Mouse (Mus musculus): ENCODE results near the gene Nos1ap. TPM values are rescaled to one million over a fixed set of nuclear protein-coding genes. Genes with fewer than 3 reads are reported as not detected.

The Nos1ap gene
- polyA plus RNA-seq, 1 experiment from 2014 or later: 7.7 TPM

- Histone ChIP-seq H3K4me3 (ENCODE audit: low read depth, low read length) (no peak overlapping the region), H3K4me1 (ENCODE audit: control insufficient read depth, insufficient read depth, low read length) (peaks cover 10% of the 10 kb centered on the region), H3K9ac (ENCODE audit: low read depth, low read length) (no peak overlapping the region), H3K36me3 (ENCODE audit: control insufficient read depth, insufficient read depth, low read length) (no peaks in the 10 kb centered on the region), H3K27me3 (replicated peaks; ENCODE audit: control insufficient read depth, insufficient read depth, low read length) (no peaks in the 10 kb centered on the region), H3K9me3 (ENCODE audit: control insufficient read depth, low read length) (no peaks in the 10 kb centered on the region), H3K27ac (replicated peaks; ENCODE audit: low read depth, low read length) (no peak overlapping the region), H3K4me2 (ENCODE audit: low read depth, low read length) (no peak overlapping the region)
- 81% methylated on average over 6 of the region's 6 CpGs for WGBS
- DNase-seq (ENCODE audit: low spot score): no peak
- no peak for ATAC-seq (ENCODE audit: low read depth)
Observed at GRCm38 (mm10) chr1:170473460-170473859, 116.2 kb downstream of the Nos1ap start.

DNA sequence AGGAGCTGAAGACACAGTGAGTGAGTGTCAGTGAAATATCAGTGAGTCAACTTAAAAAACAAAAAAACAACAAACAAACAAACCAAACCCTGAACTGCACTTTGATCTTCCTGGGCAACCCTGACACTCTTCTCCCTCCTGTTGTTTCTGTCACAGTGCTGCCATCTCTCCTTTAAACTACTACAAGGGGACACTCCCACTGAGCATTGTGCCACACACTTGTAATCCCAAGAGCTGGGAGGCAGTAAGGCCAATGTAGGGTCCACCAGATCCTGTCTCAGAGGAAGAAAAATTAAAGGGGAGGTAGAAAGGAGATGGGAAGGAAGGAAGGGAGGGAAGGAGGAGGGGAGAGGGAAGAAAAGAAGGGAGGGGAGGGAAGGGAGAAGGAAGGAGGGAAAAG, 116.8 kb downstream of the Nos1ap start:
- no peak overlapping the region for H3K4me3 ChIP-seq (ENCODE audit: low read depth, low read length)
- H3K4me2 ChIP-seq (ENCODE audit: low read depth, low read length): no peak overlapping the region
- ATAC-seq (ENCODE audit: low read depth): no peak
- H3K9me3 ChIP-seq (ENCODE audit: control insufficient read depth, low read length): no peaks in the 10 kb centered on the region
- DNase-seq (ENCODE audit: low spot score): no peak
- no peaks in the 10 kb centered on the region for H3K36me3 ChIP-seq (ENCODE audit: control insufficient read depth, insufficient read depth, low read length)
- no peak overlapping the region for H3K9ac ChIP-seq (ENCODE audit: low read depth, low read length)
- peaks cover 4% of the 10 kb centered on the region for H3K4me1 ChIP-seq (ENCODE audit: control insufficient read depth, insufficient read depth, low read length)
- H3K27me3 ChIP-seq (replicated peaks; ENCODE audit: control insufficient read depth, insufficient read depth, low read length): no peaks in the 10 kb centered on the region
- H3K27ac ChIP-seq (replicated peaks; ENCODE audit: low read depth, low read length): no peak overlapping the region

GRCm38 (mm10) chr1:170466099-170467009, 123.3 kb downstream of the Nos1ap start:
- DNase-seq (ENCODE audit: low spot score) (no peak), ATAC-seq (ENCODE audit: low read depth) (no peak)
- no peak overlapping the region for H3K4me3 ChIP-seq (ENCODE audit: low read depth, low read length)
- no peak overlapping the region for H3K4me2 ChIP-seq (ENCODE audit: low read depth, low read length)
- no peak overlapping the region for H3K27ac ChIP-seq (replicated peaks; ENCODE audit: low read depth, low read length)
- no peaks in the 10 kb centered on the region for H3K36me3 ChIP-seq (ENCODE audit: control insufficient read depth, insufficient read depth, low read length)
- WGBS: 73% methylated on average over 6 of the region's 6 CpGs
- H3K4me1 ChIP-seq (ENCODE audit: control insufficient read depth, insufficient read depth, low read length): no peaks in the 10 kb centered on the region
- H3K27me3 ChIP-seq (replicated peaks; ENCODE audit: control insufficient read depth, insufficient read depth, low read length): no peaks in the 10 kb centered on the region
- H3K9me3 ChIP-seq (ENCODE audit: control insufficient read depth, low read length): peaks cover 5% of the 10 kb centered on the region
- no peak overlapping the region for H3K9ac ChIP-seq (ENCODE audit: low read depth, low read length)

DNA sequence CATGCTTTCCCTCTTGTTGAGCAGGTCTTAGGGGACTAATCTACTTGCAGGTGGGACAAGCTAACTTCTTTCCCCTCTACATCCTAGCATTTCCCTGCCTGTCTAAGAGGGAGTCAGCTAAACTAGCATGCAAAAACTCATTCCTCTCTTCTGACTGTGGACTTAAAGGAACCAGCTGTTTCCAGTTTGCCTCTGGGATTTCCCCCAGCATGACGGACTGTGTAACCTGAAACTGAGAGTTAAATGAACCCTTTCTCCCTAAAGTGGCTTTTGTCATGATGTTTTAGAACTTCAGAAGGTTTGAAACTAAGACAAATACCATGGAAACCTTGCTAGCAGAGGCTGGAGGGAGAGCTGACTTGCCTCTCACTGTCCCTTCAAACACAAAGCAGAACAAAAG, 127.5 kb downstream of the Nos1ap start:
- H3K27me3 ChIP-seq (replicated peaks; ENCODE audit: control insufficient read depth, insufficient read depth, low read length): no peaks in the 10 kb centered on the region
- DNase-seq (ENCODE audit: low spot score) (no peak), ATAC-seq (ENCODE audit: low read depth) (no peak)
- H3K9me3 ChIP-seq (ENCODE audit: control insufficient read depth, low read length): peaks cover 5% of the 10 kb centered on the region
- H3K9ac ChIP-seq (ENCODE audit: low read depth, low read length): no peak overlapping the region
- no peaks in the 10 kb centered on the region for H3K36me3 ChIP-seq (ENCODE audit: control insufficient read depth, insufficient read depth, low read length)
- no peak overlapping the region for H3K27ac ChIP-seq (replicated peaks; ENCODE audit: low read depth, low read length)
- no peaks in the 10 kb centered on the region for H3K4me1 ChIP-seq (ENCODE audit: control insufficient read depth, insufficient read depth, low read length)
- no peak overlapping the region for H3K4me3 ChIP-seq (ENCODE audit: low read depth, low read length)
- H3K4me2 ChIP-seq (ENCODE audit: low read depth, low read length): no peak overlapping the region
- WGBS: 27% methylated on average over 1 of the region's 1 CpGs

DNA sequence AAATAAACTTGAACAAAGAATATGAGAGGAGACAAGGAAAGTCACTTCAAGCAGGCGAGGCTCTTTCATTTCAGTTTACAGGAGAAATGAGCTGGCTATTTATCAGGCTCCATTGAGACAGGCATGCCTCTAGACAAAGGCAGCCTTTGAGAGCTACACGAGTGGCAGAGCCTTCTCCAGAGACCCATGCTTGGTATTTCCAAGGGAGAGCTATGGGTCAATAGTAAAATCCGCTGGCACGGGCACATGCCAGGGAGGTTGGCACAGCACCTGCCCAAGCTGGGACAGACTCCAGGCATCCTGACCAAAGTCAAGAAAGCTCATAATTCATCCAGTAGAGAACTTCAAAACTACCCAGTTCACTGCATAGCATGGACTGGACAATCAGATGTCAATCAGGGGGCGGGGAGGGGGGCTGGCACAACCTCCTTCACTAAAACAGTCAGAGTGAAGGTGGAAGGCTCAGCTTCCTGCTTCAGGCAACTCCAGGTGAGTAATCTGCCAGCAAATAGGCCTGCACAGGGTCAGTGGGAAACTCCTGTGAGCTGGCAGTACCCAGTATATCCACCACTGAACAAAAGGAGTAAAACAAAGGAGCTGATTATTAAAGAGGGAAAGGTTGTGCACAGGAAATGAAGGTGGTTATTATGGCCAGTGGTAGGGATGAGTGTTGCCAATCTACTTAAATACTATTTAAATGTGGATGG, 129.6 kb downstream of the Nos1ap start:
- no peak overlapping the region for H3K4me3 ChIP-seq (ENCODE audit: low read depth, low read length)
- peaks cover 5% of the 10 kb centered on the region for H3K9me3 ChIP-seq (ENCODE audit: control insufficient read depth, low read length)
- 64% methylated on average over 5 of the region's 5 CpGs for WGBS
- no peak overlapping the region for H3K4me2 ChIP-seq (ENCODE audit: low read depth, low read length)
- H3K4me1 ChIP-seq (ENCODE audit: control insufficient read depth, insufficient read depth, low read length): no peaks in the 10 kb centered on the region
- ATAC-seq (ENCODE audit: low read depth) (no peak), DNase-seq (ENCODE audit: low spot score) (no peak)
- no peak overlapping the region for H3K9ac ChIP-seq (ENCODE audit: low read depth, low read length)
- H3K27ac ChIP-seq (replicated peaks; ENCODE audit: low read depth, low read length): no peak overlapping the region
- no peaks in the 10 kb centered on the region for H3K36me3 ChIP-seq (ENCODE audit: control insufficient read depth, insufficient read depth, low read length)
- no peaks in the 10 kb centered on the region for H3K27me3 ChIP-seq (replicated peaks; ENCODE audit: control insufficient read depth, insufficient read depth, low read length)

DNA sequence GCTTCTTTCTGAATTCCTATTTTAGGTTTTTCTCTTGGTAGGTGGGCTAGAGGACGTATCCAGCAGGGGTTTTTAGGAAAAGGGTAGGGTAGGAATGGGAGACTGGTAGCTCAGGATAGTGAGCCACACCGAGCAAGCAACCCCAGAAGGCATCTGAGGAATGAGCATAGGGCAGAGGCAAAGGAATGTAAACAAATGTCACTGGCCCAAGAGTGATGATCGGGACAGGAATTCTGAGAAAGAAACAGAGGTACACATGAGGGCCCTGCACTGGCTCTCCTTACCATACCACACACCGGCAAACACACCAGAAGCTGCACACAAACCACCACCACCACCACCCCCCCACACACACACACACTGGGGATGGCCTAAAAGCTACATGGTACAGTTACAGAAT, 132.0 kb downstream of the Nos1ap start:
- no peak overlapping the region for H3K27ac ChIP-seq (replicated peaks; ENCODE audit: low read depth, low read length)
- H3K4me2 ChIP-seq (ENCODE audit: low read depth, low read length): no peak overlapping the region
- no peak for ATAC-seq (ENCODE audit: low read depth)
- H3K4me3 ChIP-seq (ENCODE audit: low read depth, low read length): no peak overlapping the region
- WGBS: 37% methylated on average over 4 of the region's 4 CpGs
- no peaks in the 10 kb centered on the region for H3K36me3 ChIP-seq (ENCODE audit: control insufficient read depth, insufficient read depth, low read length)
- no peak overlapping the region for H3K9ac ChIP-seq (ENCODE audit: low read depth, low read length)
- peaks cover 5% of the 10 kb centered on the region for H3K9me3 ChIP-seq (ENCODE audit: control insufficient read depth, low read length)
- H3K27me3 ChIP-seq (replicated peaks; ENCODE audit: control insufficient read depth, insufficient read depth, low read length): no peaks in the 10 kb centered on the region
- no peaks in the 10 kb centered on the region for H3K4me1 ChIP-seq (ENCODE audit: control insufficient read depth, insufficient read depth, low read length)
- no peak for DNase-seq (ENCODE audit: low spot score)

- WGBS: 89% methylated on average over 14 of the region's 14 CpGs
- H3K27me3 ChIP-seq (replicated peaks; ENCODE audit: control insufficient read depth, insufficient read depth, low read length): no peaks in the 10 kb centered on the region
- no peak for DNase-seq (ENCODE audit: low spot score)
- no peak overlapping the region for H3K4me3 ChIP-seq (ENCODE audit: low read depth, low read length)
- no peaks in the 10 kb centered on the region for H3K36me3 ChIP-seq (ENCODE audit: control insufficient read depth, insufficient read depth, low read length)
- no peak overlapping the region for H3K4me2 ChIP-seq (ENCODE audit: low read depth, low read length)
- no peak overlapping the region for H3K27ac ChIP-seq (replicated peaks; ENCODE audit: low read depth, low read length)
- no peak overlapping the region for H3K9ac ChIP-seq (ENCODE audit: low read depth, low read length)
- no peaks in the 10 kb centered on the region for H3K9me3 ChIP-seq (ENCODE audit: control insufficient read depth, low read length)
- H3K4me1 ChIP-seq (ENCODE audit: control insufficient read depth, insufficient read depth, low read length): no peaks in the 10 kb centered on the region
- no peak for ATAC-seq (ENCODE audit: low read depth)
Observed at GRCm38 (mm10) chr1:170455910-170456700, 133.6 kb downstream of the Nos1ap start.

GRCm38 (mm10) chr1:170455387-170455786, 134.3 kb downstream of the Nos1ap start:
- Histone ChIP-seq H3K27ac (replicated peaks; ENCODE audit: low read depth, low read length) (no peak overlapping the region), H3K36me3 (ENCODE audit: control insufficient read depth, insufficient read depth, low read length) (no peaks in the 10 kb centered on the region), H3K9ac (ENCODE audit: low read depth, low read length) (no peak overlapping the region), H3K4me1 (ENCODE audit: control insufficient read depth, insufficient read depth, low read length) (no peaks in the 10 kb centered on the region), H3K9me3 (ENCODE audit: control insufficient read depth, low read length) (no peaks in the 10 kb centered on the region), H3K4me3 (ENCODE audit: low read depth, low read length) (no peak overlapping the region), H3K27me3 (replicated peaks; ENCODE audit: control insufficient read depth, insufficient read depth, low read length) (no peaks in the 10 kb centered on the region), H3K4me2 (ENCODE audit: low read depth, low read length) (no peak overlapping the region)
- no peak for ATAC-seq (ENCODE audit: low read depth)
- WGBS: 81% methylated on average over 3 of the region's 3 CpGs
- DNase-seq (ENCODE audit: low spot score): no peak
